Mouse (Mus musculus): Measurements from ENCODE around the gene Akr1cl.

DNA sequence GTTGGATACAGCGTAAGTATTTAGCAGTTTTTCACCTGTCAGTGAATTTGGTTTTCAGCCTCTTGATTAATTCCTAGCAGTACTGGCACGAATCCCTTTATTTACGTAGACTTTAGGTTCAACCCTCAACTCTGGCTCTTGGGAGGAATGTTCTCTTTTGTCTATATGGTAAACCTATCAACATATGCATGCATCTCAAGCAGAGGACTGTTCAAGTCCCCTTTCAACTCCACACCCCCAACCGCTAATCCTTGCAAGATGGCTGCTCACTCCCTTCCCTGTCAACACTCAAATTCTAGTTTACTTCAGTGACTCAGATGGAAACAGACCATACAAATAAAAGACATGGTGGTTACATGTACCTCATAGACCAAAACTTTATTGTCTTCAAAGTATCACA is 19.8 kb downstream of the Akr1cl start:
- TF ChIP-seq CHD2 (IDR thresholded peaks at IDR 0.05; ENCODE audit: low read depth, low read length), result no peak
- no peak for TF ChIP-seq ZC3H11A (IDR thresholded peaks at IDR 0.05; ENCODE audit: borderline replicate concordance, low read depth, low read length)
- TF ChIP-seq ZNF384 (IDR thresholded peaks at IDR 0.05; ENCODE audit: low read depth, low read length), result no peak
- no peak for TF ChIP-seq HCFC1 (IDR thresholded peaks at IDR 0.05; ENCODE audit: borderline replicate concordance, insufficient read depth, low read length)
- TF ChIP-seq MAFK (IDR thresholded peaks at IDR 0.05; ENCODE audit: insufficient read depth, low read depth, low read length), result no peak

Data from ES-E14 (cell line).